ENCODE assay signal across 8 mouse cellular contexts in genomic region chr5:137032033-137032421, GRCm38 (mm10). TPM values are rescaled to one million over a fixed set of nuclear protein-coding genes. Genes with fewer than 3 reads are reported as not detected.
DNase-seq lines count a peak whose midpoint lies in the region; ATAC-seq and TF ChIP-seq lines count a peak whose summit lies in the region.

No protein-coding gene starts in this region.

- H3K36me3 ChIP-seq in heart, embryonic 10.5 days = peaks cover 22% of the 10 kb centered on the region
- H3K36me3 ChIP-seq in MEL (ENCODE audit: control insufficient read depth in 1 of 2, insufficient read depth in 2 of 2, low read length in 2 of 2) = peaks cover 0 to 2% of the 10 kb centered on the region in 2 experiments; a peak in 2 of 4 replicates
- H3K36me3 ChIP-seq in embryonic facial prominence, embryonic 12.5 days = peaks cover 3% of the 10 kb centered on the region; the same call in 1 of the 2 replicates
- H3K36me3 ChIP-seq in hindbrain, embryonic 16.5 days (ENCODE audit: control insufficient read depth, insufficient read depth, low read length) = no peaks in the 10 kb centered on the region
- peaks cover 18% of the 10 kb centered on the region for H3K36me3 ChIP-seq in liver, embryonic 12.5 days

- H3K4me3 ChIP-seq in heart, embryonic 10.5 days = peak overlapping the region; percentile 62
- H3K4me3 ChIP-seq in MEL (ENCODE audit: control insufficient read depth in 1 of 2, insufficient read depth in 1 of 2, low read depth in 2 of 2, low read length in 2 of 2) = peak overlapping the region; percentile 70
- peak overlapping the region; percentile 45 for H3K4me3 ChIP-seq in embryonic facial prominence, embryonic 12.5 days
- peak overlapping the region; percentile 53 for H3K4me3 ChIP-seq in hindbrain, embryonic 16.5 days (ENCODE audit: low read length)
- H3K4me3 ChIP-seq in liver, embryonic 12.5 days = peak overlapping the region; percentile 58

- peaks cover 41% of the 10 kb centered on the region for H3K4me1 ChIP-seq in heart, embryonic 10.5 days
- H3K4me1 ChIP-seq in MEL (ENCODE audit: control insufficient read depth in 1 of 2, insufficient read depth in 2 of 2, low read length in 2 of 2) = peaks cover 3 to 5% of the 10 kb centered on the region in 2 experiments; a peak in 2 of 4 replicates
- peaks cover 33% of the 10 kb centered on the region for H3K4me1 ChIP-seq in embryonic facial prominence, embryonic 12.5 days
- peaks cover 20% of the 10 kb centered on the region for H3K4me1 ChIP-seq in hindbrain, embryonic 16.5 days (ENCODE audit: control insufficient read depth, insufficient read depth, low read depth, low read length)
- H3K4me1 ChIP-seq in liver, embryonic 12.5 days = peaks cover 46% of the 10 kb centered on the region

- no peak overlapping the region for H3K27ac ChIP-seq in heart, embryonic 10.5 days
- H3K27ac ChIP-seq in MEL (ENCODE audit: control insufficient read depth, low read depth, low read length) = peak overlapping the region; percentile 65; the same call in 1 of the 2 replicates
- H3K27ac ChIP-seq in embryonic facial prominence, embryonic 12.5 days = no peak overlapping the region
- peak overlapping the region; percentile 30; the same call in 1 of the 2 replicates for H3K27ac ChIP-seq in hindbrain, embryonic 16.5 days (ENCODE audit: low read depth, low read length)
- H3K27ac ChIP-seq in liver, embryonic 12.5 days = no peak overlapping the region

- no peaks in the 10 kb centered on the region; the same call in 1 of the 2 replicates for H3K79me2 ChIP-seq in MEL (ENCODE audit: control insufficient read depth, insufficient read depth, low read length, poor library complexity)

- peaks cover 75% of the 10 kb centered on the region for H3K27me3 ChIP-seq in heart, embryonic 10.5 days (ENCODE audit: insufficient read depth, poor library complexity, severe bottlenecking)
- H3K27me3 ChIP-seq in MEL (ENCODE audit: control insufficient read depth in 1 of 2, insufficient read depth in 2 of 2, low read length in 2 of 2) = no peaks in the 10 kb centered on the region
- peaks cover 58% of the 10 kb centered on the region for H3K27me3 ChIP-seq in embryonic facial prominence, embryonic 12.5 days
- peaks cover 18% of the 10 kb centered on the region for H3K27me3 ChIP-seq in hindbrain, embryonic 16.5 days (replicated peaks; ENCODE audit: control insufficient read depth, insufficient read depth, low read length)
- peaks cover 65% of the 10 kb centered on the region for H3K27me3 ChIP-seq in liver, embryonic 12.5 days (replicated peaks)

- H3K9ac ChIP-seq in MEL (ENCODE audit: control insufficient read depth, low read depth, low read length, poor library complexity, severe bottlenecking) = peak overlapping the region; percentile 76
- peak overlapping the region; percentile 24; the same call in 1 of the 2 replicates for H3K9ac ChIP-seq in embryonic facial prominence, embryonic 12.5 days
- H3K9ac ChIP-seq in hindbrain, embryonic 16.5 days (ENCODE audit: low read depth, low read length) = peak overlapping the region; percentile 71
- H3K9ac ChIP-seq in liver, embryonic 12.5 days = 0 out of 2 replicates have a peak overlapping the region, but pooled peaks have one; percentile 12

- no peak for ATAC-seq in embryonic facial prominence, embryonic 12.5 days (ENCODE audit: insufficient number of reproducible peaks, insufficient read depth, low FRiP score, low TSS enrichment)
- ATAC-seq in hindbrain, embryonic 16.5 days = no peak
- ATAC-seq in liver, embryonic 12.5 days = no peak

- no peak; a peak in 1 of 4 replicates for TF ChIP-seq POLR2A in MEL (IDR thresholded peaks at IDR 0.05; ENCODE audit: control insufficient read depth in 1 of 2, insufficient read depth in 1 of 2, low read depth in 1 of 2, low read length in 2 of 2, poor library complexity in 1 of 2)

- peak overlapping the region; percentile 99 for H3K4me2 ChIP-seq in embryonic facial prominence, embryonic 12.5 days (replicated peaks)
- H3K4me2 ChIP-seq in hindbrain, embryonic 16.5 days (ENCODE audit: low read length) = peak overlapping the region; percentile 95
- H3K4me2 ChIP-seq in liver, embryonic 12.5 days = peak overlapping the region; percentile 82

- no peak for TF ChIP-seq EP300 in MEL (IDR thresholded peaks at IDR 0.05; ENCODE audit: low read depth in 1 of 2, low read length in 2 of 2)

- no peak for TF ChIP-seq RAD21 in MEL (IDR thresholded peaks at IDR 0.05; ENCODE audit: low read depth, low read length)

- DNase-seq in heart, embryonic 10.5 days (ENCODE audit: low spot score) = no peak
- no peak for DNase-seq in heart, adult 8-10 months (ENCODE audit: low spot score)
- peak; percentile 74 for DNase-seq in MEL (ENCODE audit: low read depth, low spot score)
- peak; percentile 76 for DNase-seq in right cerebral cortex, adult 18-20 months
- DNase-seq in testis, postnatal 10 days (ENCODE audit: low spot score) = no peak

- WGBS in heart, embryonic 10.5 days = 3% methylated on average over 32 of the region's 33 CpGs
- WGBS in embryonic facial prominence, embryonic 12.5 days = 1% methylated on average over 31 of the region's 33 CpGs
- under 1% methylated on average over 32 of the region's 33 CpGs for WGBS in hindbrain, embryonic 16.5 days
- WGBS in liver, embryonic 12.5 days (ENCODE audit: insufficient replicate concordance) = under 1% methylated on average over 30 of the region's 33 CpGs

- peak in 2 of 3 experiments; percentile 8 to 32; a peak in 3 of 6 replicates for TF ChIP-seq CTCF in MEL (IDR thresholded peaks at IDR 0.05 in 2 of 3, conservative IDR thresholded peaks at IDR 0.05 in 1 of 3; ENCODE audit: control insufficient read depth in 1 of 3, insufficient read depth in 1 of 3, low read depth in 2 of 3, low read length in 3 of 3, poor library complexity in 1 of 3, severe bottlenecking in 1 of 3)

- no peaks in the 10 kb centered on the region for H3K9me3 ChIP-seq in heart, embryonic 10.5 days
- no peaks in the 10 kb centered on the region for H3K9me3 ChIP-seq in MEL (replicated peaks; ENCODE audit: insufficient read depth, low read length)
- H3K9me3 ChIP-seq in embryonic facial prominence, embryonic 12.5 days = no peaks in the 10 kb centered on the region
- no peaks in the 10 kb centered on the region for H3K9me3 ChIP-seq in hindbrain, embryonic 16.5 days (ENCODE audit: control insufficient read depth, low read length)
- H3K9me3 ChIP-seq in liver, embryonic 12.5 days (replicated peaks) = no peaks in the 10 kb centered on the region

RNA-seq across cellular contexts. Expression of gene Vgf, which starts 5.8 kb away (rescaled TPM):
- polyA plus RNA-seq in heart, embryonic 10.5 days (2016; fragmentation: Nextera tagmentation; extraction: Ambion mirVana) = not detected in 2 replicates
- not detected for total RNA-seq in heart, adult 8-10 months (2022)
- total RNA-seq in MEL (2012; rRNA removed) = 0.42 and 0.52 TPM in 2 replicates
- polyA plus RNA-seq in MEL (2012; ENCODE audit: insufficient read depth in 1 of 2, insufficient read length in 2 of 2, low read depth in 1 of 2, low replicate concordance in 2 of 2, missing spikeins in 1 of 2) = 1 to 10 TPM in 1 of 2 experiments, not detected in 1; 1.4 TPM
- polyA plus RNA-seq in embryonic facial prominence, embryonic 12.5 days (2016; fragmentation: Nextera tagmentation; extraction: Ambion mirVana) = 1.2 and 2.5 TPM in 2 replicates
- 14.1 and 17.0 TPM in 2 replicates for polyA plus RNA-seq in hindbrain, embryonic 16.5 days (2015; fragmentation: Nextera tagmentation; extraction: Ambion mirVana)
- not detected in 2 replicates for polyA plus RNA-seq in liver, embryonic 12.5 days (2016; fragmentation: Nextera tagmentation; extraction: Ambion mirVana)

RNA-seq across cellular contexts. Expression of gene Ap1s1, which starts 13.9 kb away (rescaled TPM):
- polyA plus RNA-seq in heart, embryonic 10.5 days (2016; fragmentation: Nextera tagmentation; extraction: Ambion mirVana) = 177 and 178 TPM in 2 replicates
- total RNA-seq in heart, adult 8-10 months (2022) = 10 to 100 TPM; 30.2 to 40.5 (median 38.2) TPM
- total RNA-seq in MEL (2012; rRNA removed) = 137 and 154 TPM in 2 replicates
- 100 to 1,000 TPM; 211 to 218 TPM for polyA plus RNA-seq in MEL (2012; ENCODE audit: insufficient read depth in 1 of 2, insufficient read length in 2 of 2, low read depth in 1 of 2, low replicate concordance in 2 of 2, missing spikeins in 1 of 2)
- polyA plus RNA-seq in embryonic facial prominence, embryonic 12.5 days (2016; fragmentation: Nextera tagmentation; extraction: Ambion mirVana) = 173 and 175 TPM in 2 replicates
- 242 and 260 TPM in 2 replicates for polyA plus RNA-seq in hindbrain, embryonic 16.5 days (2015; fragmentation: Nextera tagmentation; extraction: Ambion mirVana)
- 119 and 121 TPM in 2 replicates for polyA plus RNA-seq in liver, embryonic 12.5 days (2016; fragmentation: Nextera tagmentation; extraction: Ambion mirVana)

RNA-seq across cellular contexts. Expression of gene Serpine1, which starts 40.0 kb away (rescaled TPM):
- 0.07 and 0.51 TPM in 2 replicates for polyA plus RNA-seq in heart, embryonic 10.5 days (2016; fragmentation: Nextera tagmentation; extraction: Ambion mirVana)
- total RNA-seq in heart, adult 8-10 months (2022) = 10 to 100 TPM; 33.2 to 59.2 (median 47.4) TPM
- 0.04 and 0.13 TPM in 2 replicates for total RNA-seq in MEL (2012; rRNA removed)
- under 1 TPM in 1 of 2 experiments, not detected in 1; 0.11 TPM for polyA plus RNA-seq in MEL (2012; ENCODE audit: insufficient read depth in 1 of 2, insufficient read length in 2 of 2, low read depth in 1 of 2, low replicate concordance in 2 of 2, missing spikeins in 1 of 2)
- 0.25 and 0.36 TPM in 2 replicates for polyA plus RNA-seq in embryonic facial prominence, embryonic 12.5 days (2016; fragmentation: Nextera tagmentation; extraction: Ambion mirVana)
- 0.14 TPM in 1 of 2 replicates, not detected in the other for polyA plus RNA-seq in hindbrain, embryonic 16.5 days (2015; fragmentation: Nextera tagmentation; extraction: Ambion mirVana)
- polyA plus RNA-seq in liver, embryonic 12.5 days (2016; fragmentation: Nextera tagmentation; extraction: Ambion mirVana) = 0.19 TPM in 1 of 2 replicates, not detected in the other

RNA-seq across cellular contexts. Expression of gene Znhit1, which starts 44.2 kb away (rescaled TPM):
- 92.7 and 103 TPM in 2 replicates for polyA plus RNA-seq in heart, embryonic 10.5 days (2016; fragmentation: Nextera tagmentation; extraction: Ambion mirVana)
- 10 to 100 TPM; 65.8 to 76.4 (median 71.6) TPM for total RNA-seq in heart, adult 8-10 months (2022)
- 51.8 and 56.6 TPM in 2 replicates for total RNA-seq in MEL (2012; rRNA removed)
- polyA plus RNA-seq in MEL (2012; ENCODE audit: insufficient read depth in 1 of 2, insufficient read length in 2 of 2, low read depth in 1 of 2, low replicate concordance in 2 of 2, missing spikeins in 1 of 2) = 100 to 1,000 TPM in 1 of 2 experiments, not detected in 1; 123 TPM
- 115 and 128 TPM in 2 replicates for polyA plus RNA-seq in embryonic facial prominence, embryonic 12.5 days (2016; fragmentation: Nextera tagmentation; extraction: Ambion mirVana)
- 144 and 156 TPM in 2 replicates for polyA plus RNA-seq in hindbrain, embryonic 16.5 days (2015; fragmentation: Nextera tagmentation; extraction: Ambion mirVana)
- 67.0 and 68.7 TPM in 2 replicates for polyA plus RNA-seq in liver, embryonic 12.5 days (2016; fragmentation: Nextera tagmentation; extraction: Ambion mirVana)

RNA-seq across cellular contexts. Expression of gene Plod3, which starts 45.2 kb away (rescaled TPM):
- polyA plus RNA-seq in heart, embryonic 10.5 days (2016; fragmentation: Nextera tagmentation; extraction: Ambion mirVana) = 44.4 and 50.7 TPM in 2 replicates
- 10 to 100 TPM; 28.8 to 35.8 (median 34.9) TPM for total RNA-seq in heart, adult 8-10 months (2022)
- total RNA-seq in MEL (2012; rRNA removed) = 47.3 and 56.0 TPM in 2 replicates
- polyA plus RNA-seq in MEL (2012; ENCODE audit: insufficient read depth in 1 of 2, insufficient read length in 2 of 2, low read depth in 1 of 2, low replicate concordance in 2 of 2, missing spikeins in 1 of 2) = 10 to 100 TPM in 1 of 2 experiments, not detected in 1; 62.8 TPM
- polyA plus RNA-seq in embryonic facial prominence, embryonic 12.5 days (2016; fragmentation: Nextera tagmentation; extraction: Ambion mirVana) = 41.5 and 51.4 TPM in 2 replicates
- 36.3 and 39.7 TPM in 2 replicates for polyA plus RNA-seq in hindbrain, embryonic 16.5 days (2015; fragmentation: Nextera tagmentation; extraction: Ambion mirVana)
- polyA plus RNA-seq in liver, embryonic 12.5 days (2016; fragmentation: Nextera tagmentation; extraction: Ambion mirVana) = 17.3 and 22.1 TPM in 2 replicates

Comparison
In these comparisons a context has a peak if more than half of its experiments do, and no peak if none do; other contexts are left out.
1. DNase-seq: peak in MEL (single experiment) and right cerebral cortex, adult 18-20 months (single experiment); none in heart, embryonic 10.5 days (single experiment), heart, adult 8-10 months (single experiment) and testis, postnatal 10 days (single experiment).
2. H3K27ac ChIP-seq: peak in MEL (single experiment) and hindbrain, embryonic 16.5 days (single experiment); none in heart, embryonic 10.5 days (single experiment), embryonic facial prominence, embryonic 12.5 days (single experiment) and liver, embryonic 12.5 days (single experiment).
3. H3K9ac ChIP-seq: peak in every context shown above with its lines; median percentile 76 in MEL; 71 in hindbrain, embryonic 16.5 days; 24 in embryonic facial prominence, embryonic 12.5 days; 12 in liver, embryonic 12.5 days.
4. Peak in every context shown above with its lines, with median percentiles within 50 percentile points of each other: H3K4me3 ChIP-seq and H3K4me2 ChIP-seq.